Mouse (Mus musculus): ENCODE results near the gene 4930442H23Rik. TPM values are rescaled to one million over a fixed set of nuclear protein-coding genes. Genes with fewer than 3 reads are reported as not detected.

Gene 4930442H23Rik
- polyA plus RNA-seq, 1 experiment from 2014 or later = 0.09 TPM

DNA sequence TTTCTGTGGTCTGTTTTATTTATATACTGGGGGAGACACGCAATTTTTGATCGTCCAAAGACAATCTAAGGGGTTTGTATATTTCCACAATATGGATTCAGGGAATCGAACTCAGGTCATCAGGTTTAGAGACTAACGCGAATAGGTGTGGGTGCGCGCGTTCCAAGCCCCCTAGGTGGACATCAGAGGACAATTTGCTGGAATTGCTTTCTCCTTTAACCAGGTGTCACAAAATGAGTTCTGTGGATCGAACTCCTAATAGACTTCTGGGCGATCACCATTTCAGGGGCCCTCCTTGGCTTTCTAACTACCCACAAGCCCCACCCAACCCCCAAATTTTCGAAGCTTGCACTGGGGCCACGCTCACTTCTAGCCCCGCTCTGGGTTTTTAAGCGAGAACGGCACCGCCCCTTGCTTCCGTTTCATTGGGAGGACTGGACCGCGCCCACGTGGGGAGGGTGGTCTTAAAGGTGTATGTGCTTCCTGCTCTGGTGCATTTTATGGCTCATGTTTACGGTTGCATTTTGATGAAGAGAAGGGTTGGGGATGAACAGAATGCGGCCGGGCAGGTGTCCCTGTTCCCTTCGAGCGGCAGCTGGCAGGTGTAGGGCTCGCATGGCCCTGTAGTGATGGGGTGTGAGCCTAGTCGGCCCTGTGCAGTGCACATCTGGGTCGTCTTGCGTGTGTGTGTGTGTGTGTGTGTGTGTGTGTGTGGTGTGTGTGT is 15.0 kb downstream of the 4930442H23Rik start:
- Histone ChIP-seq H3K27ac (replicated peaks) (peak overlapping the region; percentile 92), H3K4me3 (peak overlapping the region; percentile 98), H3K36me3 (peaks cover 21% of the 10 kb centered on the region), H3K27me3 (ENCODE audit: low read depth, poor library complexity, severe bottlenecking) (no peaks in the 10 kb centered on the region), H3K4me1 (peaks cover 50% of the 10 kb centered on the region), H3K9me3 (replicated peaks) (no peaks in the 10 kb centered on the region)
- WGBS = 5% methylated on average over 29 of the region's 29 CpGs
- peak; percentile 73 for DNase-seq (ENCODE audit: low spot score)

DNA sequence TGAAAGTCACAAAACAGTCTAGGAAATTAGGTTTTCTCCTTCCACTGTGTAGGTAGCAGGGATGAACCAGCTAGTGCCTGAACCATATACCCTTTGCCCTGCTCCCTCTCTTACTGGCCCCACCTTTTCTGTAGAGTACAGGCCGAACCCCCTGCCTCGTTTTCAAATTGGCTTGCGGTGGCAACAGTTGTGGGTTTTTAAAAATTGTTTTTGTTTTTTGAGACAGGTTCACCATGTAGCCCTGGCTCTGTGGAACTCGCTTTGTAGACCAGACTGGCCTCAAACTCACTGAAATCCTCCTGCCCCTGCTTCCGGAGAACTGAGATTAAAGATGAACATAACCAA is 15.6 kb downstream of the 4930442H23Rik start:
- Histone ChIP-seq H3K36me3 (peaks cover 27% of the 10 kb centered on the region), H3K4me1 (peaks cover 44% of the 10 kb centered on the region), H3K4me3 (peak overlapping the region; percentile 98), H3K9me3 (replicated peaks) (no peaks in the 10 kb centered on the region), H3K27ac (replicated peaks) (peak overlapping the region; percentile 92), H3K27me3 (ENCODE audit: low read depth, poor library complexity, severe bottlenecking) (no peaks in the 10 kb centered on the region)
- WGBS = 8% methylated on average over 5 of the region's 5 CpGs
- no peak for DNase-seq (ENCODE audit: low spot score)

DNA sequence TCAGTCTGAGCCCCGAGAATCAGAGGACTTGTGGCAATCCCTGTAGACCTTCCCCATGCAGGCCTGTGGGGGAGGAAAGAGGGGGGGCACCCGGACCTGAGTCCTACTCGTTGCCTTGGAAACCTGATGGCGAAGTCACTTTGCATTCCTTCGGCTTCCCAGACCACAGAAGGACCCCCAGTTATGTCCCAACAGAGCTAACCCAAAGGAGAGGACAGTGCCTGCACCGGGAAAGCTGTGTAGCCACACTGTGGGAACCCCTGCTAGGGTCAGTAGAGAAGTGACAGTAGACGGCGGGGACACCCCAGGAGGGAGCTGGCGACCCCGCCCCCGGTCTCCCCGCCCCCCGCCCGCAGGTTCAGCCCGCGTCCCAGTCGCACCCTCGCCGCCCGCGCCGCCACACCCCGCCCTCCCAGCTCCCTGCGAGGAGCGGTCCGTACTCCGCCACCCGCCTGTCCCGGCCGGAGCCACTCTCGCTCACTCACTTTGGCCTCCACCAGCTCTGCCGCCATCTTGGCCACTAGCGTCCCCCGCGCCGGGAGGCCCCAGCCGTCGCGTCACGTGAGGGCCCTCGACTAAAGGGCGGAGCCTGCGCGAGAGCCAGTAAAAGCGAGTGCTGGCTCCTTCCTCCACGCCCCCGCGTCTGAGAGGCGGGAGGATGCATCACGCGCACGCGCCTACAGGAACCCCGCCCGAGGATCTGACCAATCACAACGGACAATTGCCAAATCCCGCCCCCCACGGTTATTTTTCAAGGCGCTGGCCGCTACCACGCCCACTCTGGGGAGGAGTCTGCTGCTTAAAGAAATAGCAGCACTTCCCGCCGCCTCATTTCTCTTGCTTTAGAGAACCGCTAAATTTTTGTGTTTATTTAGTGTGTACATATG is 16.2 kb downstream of the 4930442H23Rik start, which contains the start of gene Pias4:
Gene Pias4, minus strand, starts transcription at position 724 of the 887 bp plus-strand sequence.
- Histone ChIP-seq H3K9me3 (replicated peaks) (no peaks in the 10 kb centered on the region), H3K27me3 (ENCODE audit: low read depth, poor library complexity, severe bottlenecking) (no peaks in the 10 kb centered on the region), H3K4me3 (peak within 1 kb of the TSS; percentile 98), H3K4me1 (peaks cover 42% of the 10 kb centered on the region), H3K36me3 (peaks cover 33% of the 10 kb centered on the region), H3K27ac (replicated peaks) (peak within 1 kb of the TSS; percentile 92)
- DNase-seq (ENCODE audit: low spot score) = peak; percentile 100
- under 1% methylated on average over 57 of the region's 64 CpGs for WGBS

DNA sequence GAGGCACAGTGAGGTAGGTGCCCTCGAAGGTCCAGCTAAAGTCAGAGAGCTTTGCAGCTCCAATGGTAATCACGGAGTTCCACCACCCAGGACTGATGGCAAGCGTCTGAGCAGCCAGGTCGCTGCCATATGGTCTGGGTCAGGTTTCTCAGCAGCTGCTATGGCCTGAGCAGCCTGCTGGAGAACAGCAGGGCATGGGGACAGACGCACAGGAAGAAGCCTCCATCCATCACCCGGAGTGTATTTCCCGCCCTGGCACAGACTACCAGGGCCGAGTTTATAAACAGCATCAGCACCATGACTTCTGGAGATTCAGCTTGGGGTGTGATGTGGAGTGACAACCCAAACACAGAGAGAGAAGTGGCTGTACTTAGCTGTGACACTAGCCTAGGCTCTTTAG is 18.5 kb downstream of the 4930442H23Rik start:
- Histone ChIP-seq H3K27ac (replicated peaks) (no peak overlapping the region), H3K4me1 (peaks cover 48% of the 10 kb centered on the region), H3K9me3 (replicated peaks) (no peaks in the 10 kb centered on the region), H3K27me3 (ENCODE audit: low read depth, poor library complexity, severe bottlenecking) (no peaks in the 10 kb centered on the region), H3K36me3 (peaks cover 56% of the 10 kb centered on the region), H3K4me3 (no peak overlapping the region)
- no peak for DNase-seq (ENCODE audit: low spot score)
- WGBS = 88% methylated on average over 8 of the region's 8 CpGs

DNA sequence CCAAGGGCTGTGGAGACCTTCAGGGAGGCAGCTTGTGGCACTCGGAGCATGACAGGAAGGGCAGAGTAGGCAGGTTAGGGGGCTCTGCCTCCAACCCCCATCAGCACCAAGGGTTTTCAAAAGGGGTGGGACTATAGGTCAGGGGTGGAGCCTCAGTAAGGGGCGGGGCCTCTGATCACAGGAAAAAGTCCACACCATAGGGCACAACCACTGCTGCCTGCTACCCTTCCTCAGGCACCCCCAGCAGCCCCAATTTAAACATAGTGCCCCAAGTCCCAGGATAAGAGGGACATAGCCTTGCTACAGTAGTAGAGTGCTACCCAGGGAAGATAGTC is 21.4 kb downstream of the 4930442H23Rik start:
- H3K4me3 ChIP-seq = peak overlapping the region; percentile 9; the same call in 1 of the 2 replicates
- no peak overlapping the region for H3K27ac ChIP-seq (replicated peaks)
- no peaks in the 10 kb centered on the region for H3K9me3 ChIP-seq (replicated peaks)
- peaks cover 83% of the 10 kb centered on the region for H3K36me3 ChIP-seq
- H3K4me1 ChIP-seq = peaks cover 26% of the 10 kb centered on the region
- 89% methylated on average over 2 of the region's 2 CpGs for WGBS
- H3K27me3 ChIP-seq (ENCODE audit: low read depth, poor library complexity, severe bottlenecking) = no peaks in the 10 kb centered on the region
- DNase-seq (ENCODE audit: low spot score) = no peak

DNA sequence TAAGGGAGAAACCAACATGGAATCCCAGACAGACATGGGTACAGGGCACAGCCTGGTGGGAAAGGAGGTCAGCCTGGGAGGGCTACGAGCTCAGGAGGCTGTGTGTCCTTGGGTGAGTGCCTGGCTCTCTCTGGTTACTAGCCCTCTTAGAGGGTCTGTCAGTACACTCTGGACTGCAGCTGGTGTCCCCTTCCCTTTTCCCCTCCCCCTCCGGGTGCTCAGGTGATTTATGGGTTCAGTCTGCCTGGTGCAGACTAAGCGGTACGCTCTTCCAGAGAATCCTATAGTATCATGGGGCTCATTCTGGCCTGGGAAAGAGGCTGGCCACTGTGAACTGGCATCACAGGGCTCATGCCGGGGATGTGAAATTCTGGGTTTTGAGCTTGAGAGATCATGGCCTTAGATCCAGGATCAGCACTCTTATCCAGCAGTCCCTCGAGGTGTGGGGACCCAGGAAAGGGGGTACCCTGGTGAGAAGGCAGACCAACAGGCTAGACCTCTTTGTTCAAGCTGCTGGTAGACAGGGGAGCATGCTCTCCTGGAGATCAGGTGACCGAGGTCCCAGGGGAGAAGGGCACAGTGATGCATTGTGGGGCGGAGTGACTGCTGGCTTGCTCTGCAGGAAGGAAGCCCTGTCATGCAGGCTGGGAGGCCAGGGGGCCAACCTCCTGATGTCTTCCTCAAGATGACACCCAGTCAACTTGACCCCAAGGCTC is 21.9 kb downstream of the 4930442H23Rik start:
- H3K4me1 ChIP-seq = peaks cover 21% of the 10 kb centered on the region
- H3K9me3 ChIP-seq (replicated peaks) = no peaks in the 10 kb centered on the region
- WGBS = 97% methylated on average over 8 of the region's 8 CpGs
- H3K27ac ChIP-seq (replicated peaks) = peak overlapping the region; percentile 42; the same call in 1 of the 2 replicates
- peaks cover 88% of the 10 kb centered on the region for H3K36me3 ChIP-seq
- DNase-seq (ENCODE audit: low spot score) = no peak
- H3K4me3 ChIP-seq = peak overlapping the region; percentile 9; the same call in 1 of the 2 replicates
- no peaks in the 10 kb centered on the region for H3K27me3 ChIP-seq (ENCODE audit: low read depth, poor library complexity, severe bottlenecking)

DNA sequence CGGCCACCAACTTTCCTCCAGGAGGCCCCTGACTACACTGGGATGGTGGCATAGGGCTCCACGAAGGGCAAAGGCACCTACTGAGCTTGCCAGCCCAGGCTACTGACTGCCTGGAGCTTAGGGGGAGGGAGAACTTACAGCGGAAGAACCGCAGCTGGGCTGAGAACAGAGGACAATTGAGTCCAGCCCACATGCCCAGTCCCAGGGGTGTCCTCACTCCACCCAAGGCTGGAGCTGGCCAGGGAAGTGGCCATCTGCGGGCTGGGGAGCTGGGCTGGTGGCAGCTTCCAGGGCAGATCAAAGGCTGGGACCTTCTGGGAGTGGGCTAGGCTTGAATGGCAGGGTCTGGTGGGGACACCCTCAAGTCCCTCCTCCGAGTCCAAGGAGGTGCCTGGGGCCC is 28.9 kb downstream of the 4930442H23Rik start:
- no peak for DNase-seq (ENCODE audit: low spot score)
- WGBS = 85% methylated on average over 6 of the region's 6 CpGs
- Histone ChIP-seq H3K4me1 (peaks cover 5% of the 10 kb centered on the region; the same call in 1 of the 2 replicates), H3K36me3 (peaks cover 87% of the 10 kb centered on the region), H3K4me3 (no peak overlapping the region), H3K27me3 (ENCODE audit: low read depth, poor library complexity, severe bottlenecking) (no peaks in the 10 kb centered on the region), H3K9me3 (replicated peaks) (no peaks in the 10 kb centered on the region), H3K27ac (replicated peaks) (0 out of 2 replicates have a peak overlapping the region, but pooled peaks have one; percentile 1)

DNA sequence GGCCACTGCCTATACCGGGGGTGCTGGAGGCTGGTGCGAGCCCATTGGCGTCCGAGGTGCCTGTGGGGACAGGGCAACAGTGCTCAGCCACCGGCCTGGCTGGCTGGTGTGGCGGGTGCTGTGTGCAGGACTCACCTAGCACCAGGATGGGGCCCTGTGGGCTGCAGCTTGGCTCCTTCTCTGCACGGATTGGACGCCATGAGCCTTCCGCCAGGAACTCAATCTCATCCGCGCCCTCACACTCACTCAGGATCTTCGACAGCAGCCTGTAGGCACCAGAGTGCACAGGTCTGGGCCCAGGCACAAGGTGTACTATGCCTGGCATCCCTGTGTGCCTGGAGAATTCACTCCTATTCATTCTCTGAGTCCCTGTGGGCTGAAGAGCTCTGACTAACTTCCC is 29.3 kb downstream of the 4930442H23Rik start:
- Histone ChIP-seq H3K36me3 (peaks cover 89% of the 10 kb centered on the region), H3K4me3 (no peak overlapping the region), H3K4me1 (peaks cover 6% of the 10 kb centered on the region; the same call in 1 of the 2 replicates), H3K27me3 (ENCODE audit: low read depth, poor library complexity, severe bottlenecking) (no peaks in the 10 kb centered on the region), H3K27ac (replicated peaks) (0 out of 2 replicates have a peak overlapping the region, but pooled peaks have one; percentile 1), H3K9me3 (replicated peaks) (no peaks in the 10 kb centered on the region)
- DNase-seq (ENCODE audit: low spot score) = no peak
- 93% methylated on average over 12 of the region's 12 CpGs for WGBS

DNA sequence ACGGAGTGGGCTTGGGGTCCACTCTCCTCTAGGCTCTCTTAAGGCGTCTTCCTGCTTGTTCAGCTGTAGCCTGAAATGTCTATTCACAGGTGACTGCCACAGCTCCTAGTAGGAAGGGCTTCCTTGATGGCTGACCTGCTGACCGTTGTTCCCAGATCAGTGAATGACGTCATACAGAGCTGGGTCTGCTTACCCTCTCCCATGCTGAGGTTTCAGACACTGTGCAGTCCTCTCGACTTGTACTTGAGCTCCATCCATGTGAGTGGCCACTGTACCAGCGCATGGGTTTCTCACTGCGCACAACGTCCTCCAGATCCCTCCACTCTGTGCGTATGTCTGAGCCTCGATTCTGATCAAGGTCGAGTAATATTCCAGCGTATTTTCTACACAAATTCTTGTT is 31.0 kb downstream of the 4930442H23Rik start:
- Histone ChIP-seq H3K27me3 (ENCODE audit: low read depth, poor library complexity, severe bottlenecking) (no peaks in the 10 kb centered on the region), H3K36me3 (peaks cover 89% of the 10 kb centered on the region), H3K4me3 (no peak overlapping the region), H3K4me1 (peaks cover 6% of the 10 kb centered on the region; the same call in 1 of the 2 replicates), H3K27ac (replicated peaks) (no peak overlapping the region), H3K9me3 (replicated peaks) (no peaks in the 10 kb centered on the region)
- no peak for DNase-seq (ENCODE audit: low spot score)
- WGBS = 83% methylated on average over 12 of the region's 12 CpGs

DNA sequence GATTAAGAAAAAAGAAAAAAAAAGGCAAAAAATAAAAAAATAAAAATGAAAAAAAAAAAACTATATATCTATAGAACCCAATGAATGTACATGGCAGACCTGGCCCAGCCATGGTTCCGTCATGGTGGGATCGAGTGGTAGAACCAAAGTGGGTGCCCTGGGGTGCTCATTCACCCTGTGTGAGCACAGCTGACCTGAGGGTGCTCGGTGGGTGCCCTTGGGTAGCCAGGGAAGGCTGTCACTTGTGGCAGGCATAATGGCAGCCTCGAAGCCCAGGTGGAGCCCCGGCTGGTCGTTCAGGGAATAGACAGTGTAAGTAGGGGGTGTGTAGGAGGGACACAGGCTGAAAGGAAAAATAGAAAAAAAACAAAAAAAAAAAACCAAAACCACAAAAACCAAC is 32.4 kb downstream of the 4930442H23Rik start:
- Histone ChIP-seq H3K4me3 (no peak overlapping the region), H3K27me3 (ENCODE audit: low read depth, poor library complexity, severe bottlenecking) (no peaks in the 10 kb centered on the region), H3K27ac (replicated peaks) (no peak overlapping the region), H3K4me1 (peaks cover 6% of the 10 kb centered on the region; the same call in 1 of the 2 replicates), H3K9me3 (replicated peaks) (no peaks in the 10 kb centered on the region), H3K36me3 (peaks cover 89% of the 10 kb centered on the region)
- DNase-seq (ENCODE audit: low spot score) = no peak
- 87% methylated on average over 6 of the region's 6 CpGs for WGBS

DNA sequence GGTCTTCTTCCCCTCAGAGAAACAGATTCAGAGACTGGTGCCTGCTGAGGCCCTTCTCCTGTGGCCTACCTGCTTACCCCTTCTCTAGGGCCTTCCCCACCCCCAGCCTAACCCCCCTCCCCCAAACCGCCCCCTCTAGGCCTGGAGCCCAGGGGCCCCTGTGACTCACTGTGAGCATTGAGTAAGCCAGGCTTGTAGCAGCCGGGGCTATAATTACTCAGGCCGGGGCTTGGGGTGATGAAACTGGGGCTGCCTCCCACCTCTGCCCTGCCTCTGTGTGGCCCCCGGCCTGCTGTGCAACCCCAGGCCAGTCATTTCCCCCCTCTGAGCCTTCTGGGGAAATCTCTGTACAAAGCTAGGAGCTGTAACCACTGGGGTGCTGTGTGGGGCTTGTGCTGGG is 37.4 kb downstream of the 4930442H23Rik start:
- Histone ChIP-seq H3K36me3 (peaks cover 78% of the 10 kb centered on the region), H3K4me1 (peaks cover 27% of the 10 kb centered on the region), H3K27me3 (ENCODE audit: low read depth, poor library complexity, severe bottlenecking) (no peaks in the 10 kb centered on the region), H3K9me3 (replicated peaks) (0 out of 2 replicates have a peak, but pooled peaks cover 4% of the 10 kb centered on the region), H3K4me3 (no peak overlapping the region), H3K27ac (replicated peaks) (no peak overlapping the region)
- no peak for DNase-seq (ENCODE audit: low spot score)
- WGBS = 92% methylated on average over 4 of the region's 4 CpGs

DNA sequence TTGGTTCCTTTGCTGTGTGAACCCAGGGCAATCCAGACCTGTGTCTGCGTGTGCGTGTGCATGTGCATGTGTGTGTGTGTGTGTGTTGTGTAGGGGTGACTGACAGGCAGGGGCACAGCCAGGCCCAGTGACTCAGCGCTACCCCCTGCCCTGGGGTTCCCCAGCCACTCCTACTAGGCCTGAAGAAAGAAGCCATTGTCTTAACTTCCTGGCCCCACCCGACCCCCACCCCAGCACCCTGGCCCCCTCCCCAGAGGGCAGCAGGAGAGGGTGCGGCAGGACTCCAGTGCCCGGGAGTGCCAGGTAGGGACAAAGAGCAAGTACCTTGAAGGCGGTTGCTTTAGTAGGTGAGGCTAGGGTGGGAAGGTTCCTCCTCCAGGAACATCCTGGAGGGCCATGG is 37.9 kb downstream of the 4930442H23Rik start:
- H3K27ac ChIP-seq (replicated peaks) = no peak overlapping the region; the same call in 1 of the 2 replicates
- H3K4me1 ChIP-seq = peaks cover 33% of the 10 kb centered on the region
- no peak overlapping the region; the same call in 1 of the 2 replicates for H3K4me3 ChIP-seq
- no peak for DNase-seq (ENCODE audit: low spot score)
- 89% methylated on average over 7 of the region's 7 CpGs for WGBS
- no peaks in the 10 kb centered on the region for H3K27me3 ChIP-seq (ENCODE audit: low read depth, poor library complexity, severe bottlenecking)
- 0 out of 2 replicates have a peak, but pooled peaks cover 4% of the 10 kb centered on the region for H3K9me3 ChIP-seq (replicated peaks)
- peaks cover 78% of the 10 kb centered on the region for H3K36me3 ChIP-seq
